Mouse (Mus musculus): ENCODE data around the gene Pno1. TPM values are rescaled to one million over a fixed set of nuclear protein-coding genes. Genes with fewer than 3 reads are reported as not detected.

Gene Pno1
- total RNA-seq, 2 experiments from 2014 or later: 74.1 to 176 TPM

DNA sequence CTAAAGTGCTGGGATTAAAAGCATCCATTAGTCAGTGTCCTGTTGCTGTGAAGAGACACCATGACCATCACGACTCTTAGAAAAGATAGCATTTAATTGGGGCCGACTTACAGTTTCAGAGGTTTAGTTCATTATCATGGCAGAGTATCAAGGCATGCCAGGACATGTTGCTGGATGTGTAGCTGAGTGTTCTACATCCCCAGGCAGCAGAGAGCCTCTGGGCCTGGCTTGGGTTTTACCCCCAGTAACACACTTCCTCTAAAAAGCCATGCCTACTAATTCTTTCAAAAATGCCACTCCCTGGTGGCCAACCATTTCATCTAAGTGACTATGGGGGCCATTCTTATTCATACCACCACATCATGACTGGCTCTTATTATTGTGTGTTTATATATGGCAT is 28.2 kb downstream of the Pno1 start:
- no peak for ATAC-seq (replicated peaks; ENCODE audit: low FRiP score, low TSS enrichment, poor library complexity, severe bottlenecking)

DNA sequence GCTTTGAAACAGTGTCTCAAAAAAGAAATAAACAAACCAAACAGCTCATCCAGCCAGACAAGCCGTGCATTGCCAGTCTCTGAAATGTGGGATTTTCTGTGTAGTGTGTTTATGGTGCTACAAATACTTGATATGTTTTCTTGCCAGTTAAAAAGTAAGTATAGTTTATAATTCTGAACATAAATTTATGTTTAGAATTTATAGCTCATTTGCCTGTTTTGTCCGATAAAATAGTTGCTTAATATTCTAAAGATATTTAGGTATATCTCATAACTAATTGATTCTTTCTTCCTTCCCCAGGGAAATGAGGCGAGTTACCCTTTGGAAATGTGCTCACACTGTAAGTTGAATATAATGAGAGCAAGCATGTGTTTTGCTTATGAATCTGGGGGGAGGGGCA is 29.6 kb downstream of the Pno1 start, which contains the start of gene Wdr92:
Gene Wdr92 (plus strand): TSS at position 301 of the 400 bp plus-strand sequence.
- ATAC-seq (replicated peaks; ENCODE audit: low FRiP score, low TSS enrichment, poor library complexity, severe bottlenecking): no peak

DNA sequence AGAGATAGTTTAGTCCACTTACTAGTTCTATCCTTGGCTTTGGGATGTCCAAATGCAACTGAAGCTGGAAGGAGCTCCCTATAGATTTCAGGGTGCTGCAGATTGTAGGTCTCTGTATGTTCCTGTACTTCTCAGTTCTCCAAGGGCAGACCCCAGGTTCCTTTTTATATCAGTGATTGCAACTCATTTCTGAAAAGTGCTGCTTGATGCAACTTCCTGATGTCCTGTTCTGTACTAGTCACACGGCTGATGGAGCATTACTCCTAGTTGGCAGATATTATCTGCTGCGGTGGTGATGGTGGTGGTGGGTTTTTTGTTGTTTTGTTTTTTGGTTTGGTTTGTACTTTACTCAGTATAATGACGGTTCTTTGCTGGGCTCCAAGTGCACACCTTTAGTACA is 30.6 kb downstream of the Pno1 start:
- ATAC-seq (replicated peaks; ENCODE audit: low FRiP score, low TSS enrichment, poor library complexity, severe bottlenecking): no peak

DNA sequence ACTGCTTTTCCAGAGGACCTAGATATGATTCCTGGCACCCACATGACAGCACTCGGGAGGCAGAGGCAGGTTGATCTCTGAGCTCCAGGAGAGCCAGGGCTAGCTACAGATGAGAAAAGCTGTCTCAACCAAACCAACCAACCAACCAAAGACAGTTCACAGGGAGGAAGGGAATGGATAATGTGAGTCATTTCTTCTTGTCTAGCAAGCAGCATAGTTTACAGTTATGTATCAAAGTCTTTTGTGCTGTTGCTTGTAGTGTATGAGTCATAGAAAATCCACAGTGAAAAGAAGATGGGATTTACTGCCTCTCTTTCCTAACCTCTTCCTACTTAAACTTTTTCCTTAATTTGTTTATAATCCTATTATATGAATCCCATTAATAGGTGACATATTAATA is 34.7 kb downstream of the Pno1 start:
- ATAC-seq (replicated peaks; ENCODE audit: low FRiP score, low TSS enrichment, poor library complexity, severe bottlenecking): no peak

DNA sequence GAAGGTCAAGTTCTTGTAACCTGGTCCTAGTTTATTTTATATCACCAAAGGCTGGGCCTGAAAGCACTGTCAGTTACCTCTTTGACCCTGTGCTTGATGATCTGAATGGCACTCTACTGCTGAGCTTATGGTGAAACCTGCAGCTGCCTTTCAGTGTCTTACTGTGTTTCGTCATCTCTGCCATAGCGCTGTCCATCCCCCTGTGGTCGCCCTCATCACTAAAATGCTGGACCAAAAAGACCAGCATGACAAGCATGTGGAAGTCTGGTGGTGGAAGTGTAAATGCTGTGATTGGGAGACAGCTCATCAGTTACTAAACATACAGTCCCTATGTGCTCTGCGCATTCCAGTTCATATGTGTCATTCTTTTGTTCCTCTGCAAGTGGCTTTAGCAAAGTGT is 39.1 kb downstream of the Pno1 start:
- no peak for ATAC-seq (replicated peaks; ENCODE audit: low FRiP score, low TSS enrichment, poor library complexity, severe bottlenecking)

DNA sequence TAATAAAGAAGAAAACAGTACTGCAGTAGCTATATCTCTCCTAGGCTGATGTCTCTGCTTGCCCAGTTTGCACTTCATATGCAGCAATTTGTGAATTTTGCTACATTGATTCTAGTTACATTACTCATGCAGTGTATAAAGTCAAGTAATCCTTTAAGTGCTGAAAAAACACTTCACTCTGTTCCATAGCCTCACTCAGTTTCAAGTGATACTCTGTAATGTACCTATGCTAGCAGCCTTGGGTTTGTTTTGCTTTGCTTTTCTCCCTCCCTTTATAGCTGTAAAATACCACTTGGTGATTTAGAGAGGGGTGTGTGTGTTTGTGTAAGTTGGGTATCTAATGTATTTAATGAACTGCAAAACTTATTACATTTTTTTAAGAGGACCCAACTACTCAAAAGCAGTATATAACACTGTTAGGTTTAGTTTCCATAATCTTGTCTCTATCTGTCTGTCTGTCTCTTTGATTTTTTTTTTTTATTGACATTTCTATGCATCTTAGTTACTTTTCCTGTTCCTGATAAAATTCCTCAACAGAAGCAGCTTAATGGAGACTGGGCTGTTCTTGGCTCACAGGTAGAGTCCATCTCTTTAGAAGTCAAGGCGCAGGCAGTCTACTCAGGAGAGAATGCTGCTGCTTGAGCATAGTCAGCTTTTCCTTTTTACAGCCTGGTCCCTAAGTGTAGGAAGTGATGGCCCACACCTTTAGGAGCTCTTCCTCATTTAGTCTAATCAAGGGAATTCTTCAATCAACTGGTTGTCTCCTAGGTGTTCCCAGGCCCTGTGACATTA is 40.2 kb downstream of the Pno1 start:
- no peak for ATAC-seq (replicated peaks; ENCODE audit: low FRiP score, low TSS enrichment, poor library complexity, severe bottlenecking)

- no peak for ATAC-seq (replicated peaks; ENCODE audit: low FRiP score, low TSS enrichment, poor library complexity, severe bottlenecking)
These were observed 42.1 kb downstream of the Pno1 start for GRCm38 (mm10) chr11:17169262-17169661.

- ATAC-seq (replicated peaks; ENCODE audit: low FRiP score, low TSS enrichment, poor library complexity, severe bottlenecking): no peak
These were observed 44.7 kb downstream of the Pno1 start for GRCm38 (mm10) chr11:17166627-17167026.

DNA sequence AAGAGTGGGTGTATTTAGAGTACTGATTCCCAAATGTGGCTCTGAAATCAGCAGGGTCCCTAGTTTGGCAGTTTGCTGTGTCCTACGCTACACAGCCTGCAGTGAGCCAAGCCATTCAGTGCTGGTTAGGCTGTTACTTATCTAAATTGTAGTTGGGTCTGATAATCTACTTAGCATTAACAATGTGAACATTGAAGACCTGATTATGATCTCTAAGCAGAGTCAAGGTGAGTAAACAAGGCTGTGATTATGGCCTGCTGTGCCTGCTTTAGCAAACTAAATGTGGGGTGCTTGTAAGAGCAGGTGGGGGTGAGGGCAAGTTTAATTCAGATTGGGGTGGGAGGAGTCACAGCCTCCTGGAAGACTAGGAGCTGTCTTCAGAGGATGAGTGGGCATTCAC is 47.4 kb downstream of the Pno1 start:
- ATAC-seq (replicated peaks; ENCODE audit: low FRiP score, low TSS enrichment, poor library complexity, severe bottlenecking): no peak; the same call in 1 of the 2 replicates

DNA sequence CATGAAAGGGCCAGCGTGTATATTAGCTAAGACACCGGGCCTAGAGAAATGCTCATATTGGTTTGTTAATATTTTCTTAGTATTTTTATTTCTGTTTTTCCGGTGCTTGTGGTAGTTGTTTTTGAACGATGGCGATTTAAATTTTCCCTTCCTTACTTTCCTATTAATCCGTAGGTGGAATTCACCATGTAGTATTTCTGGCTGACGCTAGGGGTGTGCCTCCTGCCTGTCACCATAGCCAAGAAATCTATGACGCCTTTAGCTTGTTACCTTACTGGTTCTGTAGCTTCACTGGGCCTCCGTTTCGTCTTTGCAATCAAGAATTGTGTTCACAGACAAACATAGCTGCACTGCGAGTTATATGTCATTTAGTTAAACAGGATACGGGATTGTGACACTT is 51.1 kb downstream of the Pno1 start:
- ATAC-seq (replicated peaks; ENCODE audit: low FRiP score, low TSS enrichment, poor library complexity, severe bottlenecking): peak; percentile 72

GRCm38 (mm10) chr11:17159738-17160241 is 51.6 kb downstream of the Pno1 start:
- no peak for ATAC-seq (replicated peaks; ENCODE audit: low FRiP score, low TSS enrichment, poor library complexity, severe bottlenecking)

DNA sequence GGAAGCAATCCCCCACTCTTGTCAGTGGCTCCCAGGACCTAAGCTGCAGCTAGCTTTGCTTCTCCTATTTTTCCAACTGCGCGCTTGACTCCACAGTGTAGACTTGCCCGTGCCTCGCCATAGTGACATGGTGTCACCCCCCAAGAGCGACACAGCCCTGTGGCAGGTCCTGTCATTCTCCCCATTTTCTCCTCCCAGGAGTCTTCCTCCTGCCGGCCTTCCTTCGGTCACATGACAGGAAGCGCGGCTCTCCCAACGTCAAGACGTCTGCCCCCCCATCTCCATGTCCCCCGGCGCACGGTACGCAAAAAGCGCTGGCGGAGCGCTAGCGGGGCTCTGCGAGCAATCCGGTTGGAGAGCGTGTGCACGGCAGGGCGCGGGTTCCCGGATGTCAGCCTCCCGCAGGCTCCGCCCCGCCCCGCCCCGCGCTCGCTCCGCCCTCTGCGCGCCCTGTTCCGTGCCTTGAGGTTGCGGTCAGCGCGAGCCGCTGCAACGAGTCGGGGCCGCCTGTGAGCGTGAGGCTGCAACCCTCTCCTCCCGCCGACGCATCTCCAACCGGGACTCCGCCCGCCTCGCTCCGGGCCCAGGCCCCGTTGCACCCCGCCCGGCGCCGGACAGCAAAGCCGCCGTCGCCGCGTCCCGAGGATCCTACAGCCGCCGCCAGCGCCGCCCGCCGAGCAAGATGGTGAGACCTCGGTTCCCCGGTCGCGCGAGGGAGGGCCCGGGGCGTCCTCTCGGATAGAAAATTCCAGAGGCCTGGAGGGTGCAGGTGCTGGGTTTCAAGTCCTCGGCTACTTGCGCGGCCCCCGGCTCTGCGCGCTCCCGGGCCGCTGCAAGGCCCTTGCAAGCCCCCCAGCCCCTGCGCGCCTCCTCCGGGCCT is 52.3 kb downstream of the Pno1 start, which contains the start of gene Ppp3r1:
Gene Ppp3r1 (plus strand): TSS at position 406 of the 880 bp plus-strand sequence.
- ATAC-seq (replicated peaks; ENCODE audit: low FRiP score, low TSS enrichment, poor library complexity, severe bottlenecking): peak; percentile 93

Other genes with a start within 250 kb of the Pno1 start
- gene Cnrip1, start 160.0 kb downstream of the Pno1 start, total RNA-seq (2014; fragmentation: Nextera tagmentation): 0.70 and 0.92 TPM in 2 replicates
- 2.0 and 2.7 TPM in 2 replicates for gene Cnrip1, start 160.0 kb downstream of the Pno1 start, total RNA-seq (2017)
- gene Plek, start 159.2 kb downstream of the Pno1 start, total RNA-seq (2014; fragmentation: Nextera tagmentation): 1.7 and 10.1 TPM in 2 replicates
- 27.3 and 65.3 TPM in 2 replicates for gene Plek, start 159.2 kb downstream of the Pno1 start, total RNA-seq (2017)
- gene Ppp3r1, start 52.3 kb downstream of the Pno1 start, total RNA-seq (2014; fragmentation: Nextera tagmentation): 46.4 and 67.7 TPM in 2 replicates
- 71.9 and 84.0 TPM in 2 replicates for gene Ppp3r1, start 52.3 kb downstream of the Pno1 start, total RNA-seq (2017)
- 37.3 and 42.1 TPM in 2 replicates for gene Wdr92, start 29.5 kb downstream of the Pno1 start, total RNA-seq (2014; fragmentation: Nextera tagmentation)
- 62.6 and 67.4 TPM in 2 replicates for gene Wdr92, start 29.5 kb downstream of the Pno1 start, total RNA-seq (2017)
- gene C1d, start 46.0 kb upstream of the Pno1 start, total RNA-seq (2014; fragmentation: Nextera tagmentation): 47.5 and 56.5 TPM in 2 replicates
- gene C1d, start 46.0 kb upstream of the Pno1 start, total RNA-seq (2017): 55.2 and 67.6 TPM in 2 replicates